Mouse (Mus musculus) CH12.LX (cell line): Measurements from ENCODE around the gene Muc20. TPM values are rescaled to one million over a fixed set of nuclear protein-coding genes. Genes with fewer than 3 reads are reported as not detected.

Experiments
- DNase-seq: peaks from one replicate; pipeline ENCODE4 v3.0.0-alpha.2; 2013; ENCODE audit errors: extremely low read depth
- H3K27ac ChIP-seq: 2 replicates; pipeline ENCODE4 v1.5.1; 2012; ENCODE audit warnings: low read depth, mild to moderate bottlenecking, control low read depth, moderate library complexity; ENCODE audit not compliant: insufficient read depth
- H3K27me3 ChIP-seq: replicated peaks from 2 replicates; pipeline ENCODE3; 2012; ENCODE audit warnings: inconsistent platforms
- H3K36me3 ChIP-seq, 2 experiments: replicated peaks in 1 of 2; 2 replicates each; pipeline versions ENCODE3 to v1.6.1; 2012; ENCODE audit warnings: inconsistent platforms in 1 of 2, low read length in 1 of 2, mild to moderate bottlenecking in 1 of 2, mixed read lengths in 1 of 2, moderate library complexity in 1 of 2; ENCODE audit not compliant: control insufficient read depth in 1 of 2, insufficient read depth in 1 of 2
- H3K4me1 ChIP-seq, 2 experiments: 2 replicates each; pipeline ENCODE4 v1.6.1; 2012; ENCODE audit warnings: inconsistent platforms in 1 of 2, moderate library complexity in 1 of 2; ENCODE audit not compliant: insufficient read depth in 2 of 2, control insufficient read depth in 1 of 2
- H3K4me2 ChIP-seq: 2 replicates; pipeline ENCODE4 v1.6.1; 2012; ENCODE audit warnings: low read depth, mild to moderate bottlenecking, control low read depth; ENCODE audit not compliant: poor library complexity, insufficient read depth, severe bottlenecking
- H3K4me3 ChIP-seq, 3 experiments: fragments of 150-350 bp in 1 of 3; sonication (generic) in 1 of 3; replicated peaks in 1 of 3; 2 replicates each; pipeline versions ENCODE3 to v1.5.1; 2011 to 2012; ENCODE audit warnings: low read depth in 2 of 3, low read length in 2 of 3, mild to moderate bottlenecking in 2 of 3, moderate library complexity in 2 of 3, control low read depth in 1 of 3, improper control_type of control experiment in 1 of 3, inconsistent platforms in 1 of 3, mixed read lengths in 1 of 3; ENCODE audit not compliant: poor library complexity in 1 of 3
- H3K79me2 ChIP-seq: replicated peaks from 2 replicates; pipeline ENCODE4 v1.6.1; 2012; ENCODE audit warnings: mild to moderate bottlenecking, moderate library complexity; ENCODE audit not compliant: control insufficient read depth, poor library complexity, insufficient read depth, severe bottlenecking; ENCODE audit errors: extremely low read depth
- H3K9ac ChIP-seq: 2 replicates; pipeline ENCODE4 v1.6.1; 2012; ENCODE audit warnings: low read depth, mild to moderate bottlenecking, control low read depth, moderate library complexity; ENCODE audit not compliant: insufficient read depth
- H3K9me3 ChIP-seq: replicated peaks from 2 replicates; pipeline ENCODE3; 2012; ENCODE audit warnings: low read length, inconsistent platforms, mixed read lengths
- CHD1 ChIP-seq: IDR thresholded peaks from 2 replicates; pipeline ENCODE4 v1.6.1; 2012; ENCODE audit warnings: low read depth, low read length, improper control_type of control experiment, inconsistent platforms
- CTCF ChIP-seq, 2 experiments: IDR thresholded peaks in 1 of 2; conservative IDR thresholded peaks in 1 of 2; 2 replicates each; pipeline ENCODE4 v1.5.1; 2011 to 2012; ENCODE audit warnings: low read depth in 2 of 2, low read length in 2 of 2, improper control_type of control experiment in 1 of 2, inconsistent platforms in 1 of 2, mild to moderate bottlenecking in 1 of 2, moderate library complexity in 1 of 2
- ELF1 ChIP-seq: IDR thresholded peaks from 2 replicates; pipeline ENCODE4 v1.6.1; 2014; ENCODE audit warnings: low read depth, mild to moderate bottlenecking, inconsistent platforms, low read length, improper control_type of control experiment
- EP300 ChIP-seq: IDR thresholded peaks from 2 replicates; pipeline ENCODE4 v1.6.1; 2011; ENCODE audit warnings: low read length, improper control_type of control experiment
- ETS1 ChIP-seq: conservative IDR thresholded peaks from 2 replicates; pipeline ENCODE4 v1.6.1; 2012; ENCODE audit warnings: low read depth, mild to moderate bottlenecking, inconsistent platforms, low read length, improper control_type of control experiment, moderate library complexity
- IRF4 ChIP-seq: IDR thresholded peaks from 2 replicates; pipeline ENCODE4 v1.6.1; 2014; ENCODE audit warnings: low read depth, mild to moderate bottlenecking, inconsistent platforms, low read length, improper control_type of control experiment
- JUN ChIP-seq: IDR thresholded peaks from 2 replicates; pipeline ENCODE4 v1.6.1; 2011; ENCODE audit warnings: low read depth, mild to moderate bottlenecking, low read length, improper control_type of control experiment, moderate library complexity; ENCODE audit not compliant: insufficient read depth
- JUND ChIP-seq: conservative IDR thresholded peaks from 2 replicates; pipeline ENCODE4 v1.6.1; 2011; ENCODE audit warnings: low read depth, low read length, improper control_type of control experiment
- MAFK ChIP-seq: IDR thresholded peaks from 2 replicates; pipeline ENCODE4 v1.6.1; 2011; ENCODE audit warnings: low read length, improper control_type of control experiment; ENCODE audit not compliant: insufficient replicate concordance
- MAX ChIP-seq: IDR thresholded peaks from 2 replicates; pipeline ENCODE4 v1.6.1; 2011; ENCODE audit warnings: low read length, improper control_type of control experiment
- MEF2A ChIP-seq: IDR thresholded peaks from 2 replicates; pipeline ENCODE4 v1.6.1; 2014; ENCODE audit warnings: low read depth, mild to moderate bottlenecking, inconsistent platforms, low read length, improper control_type of control experiment, borderline replicate concordance
- MXI1 ChIP-seq: IDR thresholded peaks from 2 replicates; pipeline ENCODE4 v1.6.1; 2011; ENCODE audit warnings: mild to moderate bottlenecking, low read depth, low read length, improper control_type of control experiment
- MYC ChIP-seq: IDR thresholded peaks from 2 replicates; pipeline ENCODE4 v1.6.1; 2011; ENCODE audit warnings: low read depth, mild to moderate bottlenecking, improper control_type of control experiment, low read length
- NELFE ChIP-seq: IDR thresholded peaks from 2 replicates; pipeline ENCODE4 v1.6.1; 2011; ENCODE audit warnings: low read depth, low read length, improper control_type of control experiment
- PAX5 ChIP-seq: IDR thresholded peaks from 2 replicates; pipeline ENCODE4 v1.6.1; 2012; ENCODE audit warnings: low read length, inconsistent platforms, mixed read lengths
- SMC3 ChIP-seq: IDR thresholded peaks from 2 replicates; pipeline ENCODE4 v1.6.1; 2011; ENCODE audit warnings: low read depth, low read length, improper control_type of control experiment
- UBTF ChIP-seq: IDR thresholded peaks from 2 replicates; pipeline ENCODE4 v1.6.1; 2012; ENCODE audit warnings: low read depth, mild to moderate bottlenecking, inconsistent platforms, low read length, improper control_type of control experiment, moderate library complexity
- USF2 ChIP-seq: conservative IDR thresholded peaks from 2 replicates; pipeline ENCODE4 v1.6.1; 2011; ENCODE audit warnings: low read depth, low read length, improper control_type of control experiment
- ZKSCAN1 ChIP-seq: IDR thresholded peaks from 2 replicates; pipeline ENCODE4 v1.6.1; 2012; ENCODE audit warnings: low read depth, inconsistent platforms, low read length, improper control_type of control experiment, borderline replicate concordance
- ZNF384 ChIP-seq: IDR thresholded peaks from 2 replicates; pipeline ENCODE4 v1.6.1; 2012; ENCODE audit warnings: low read depth, low read length, improper control_type of control experiment, inconsistent platforms
- dilution Hi-C: fragments of 300-500 bp; cut with MboI; formaldehyde crosslinking; loops from 2 replicates; pipeline ENCODE4 v1.14.3; 2020; ENCODE audit warnings: low sequenced_read_pairs; ENCODE audit not compliant: extremely low pct_unique_long_range_greater_than_20kb, extremely low pct_ligation_motif_present
- in situ Hi-C: fragments of 300-500 bp; cut with MboI; formaldehyde crosslinking; loops from 3 replicates; pipeline ENCODE4 v1.14.3; 2019; ENCODE audit warnings: low sequenced_read_pairs, low pct_ligation_motif_present, low pct_unique_long_range_greater_than_20kb, mixed read lengths
- polyA plus RNA-seq: library from polyadenylated mRNA; unstranded; fragments of >175 nt; gene quantifications from 2 replicates; pipeline ENCODE4 v1.2.1, GENCODE M21; 2012; ENCODE audit warnings: low read depth; ENCODE audit not compliant: insufficient read length
- total RNA-seq, 2 experiments: library from RNA; depleted of rRNA; stranded (reverse); fragments of 300-350 nt in 1 of 2; fragments of >200 nt in 1 of 2; gene quantifications; 2 replicates each; pipeline ENCODE4 v1.2.3; 2012 to 2014

Muc20 gene
- total and polyA plus RNA-seq, 3 experiments = 0.36 to 1.4 (median 0.42) TPM

DNA sequence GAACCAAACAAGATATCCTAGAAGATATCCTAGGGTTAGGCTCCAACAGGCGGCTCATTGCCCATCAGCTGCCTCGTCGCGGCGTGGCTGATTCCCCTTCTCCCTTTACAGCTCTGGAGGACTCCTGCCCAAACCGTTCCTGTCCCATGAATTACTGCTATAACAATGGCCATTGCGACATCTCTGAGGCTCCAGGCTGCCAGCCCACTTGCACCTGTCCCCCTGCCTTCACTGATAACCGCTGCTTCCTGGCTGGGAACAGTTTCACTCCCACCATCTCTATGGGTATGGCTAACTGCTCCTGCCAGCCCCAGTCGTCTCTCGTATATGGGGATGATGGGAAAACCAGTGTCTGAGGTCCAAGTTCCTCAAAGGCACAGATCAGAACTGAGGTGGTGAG lies 20.6 kb downstream of the Muc20 start:
- H3K27me3 ChIP-seq = peaks cover 14% of the 10 kb centered on the region
- H3K27ac ChIP-seq = no peak overlapping the region
- no peak overlapping the region for H3K4me3 ChIP-seq
- no peak overlapping the region for H3K4me2 ChIP-seq
- no peaks in the 10 kb centered on the region for H3K9me3 ChIP-seq
- no peak for TF ChIP-seq JUND
- TF ChIP-seq NELFE = no peak
- no peak for TF ChIP-seq ETS1
- TF ChIP-seq PAX5 = no peak
- no peak for TF ChIP-seq CTCF (conservative IDR thresholded peaks at IDR 0.05 in 1 of 2, IDR thresholded peaks at IDR 0.05 in 1 of 2; ENCODE audit: low read depth in 2 of 2, low read length in 2 of 2)
- no peak for TF ChIP-seq UBTF
- TF ChIP-seq MAFK = no peak
- no peak for TF ChIP-seq MEF2A
- TF ChIP-seq ELF1 = no peak
- no peak for TF ChIP-seq IRF4
- TF ChIP-seq EP300 = no peak
- TF ChIP-seq ZKSCAN1 = no peak
- no peak for TF ChIP-seq MXI1
- peaks cover 0 to 3% of the 10 kb centered on the region in 2 experiments; a peak in 1 of 4 replicates for H3K4me1 ChIP-seq
- no peak for DNase-seq
- no peaks in the 10 kb centered on the region for H3K36me3 ChIP-seq
- in situ Hi-C loops = loop anchor here (5.0 kb wide), 1 partner anchor 49 kb away; no protein-coding TSS in a partner anchor
- no peaks in the 10 kb centered on the region for H3K79me2 ChIP-seq
- dilution Hi-C loops = no loop called here
- H3K9ac ChIP-seq = no peak overlapping the region

DNA sequence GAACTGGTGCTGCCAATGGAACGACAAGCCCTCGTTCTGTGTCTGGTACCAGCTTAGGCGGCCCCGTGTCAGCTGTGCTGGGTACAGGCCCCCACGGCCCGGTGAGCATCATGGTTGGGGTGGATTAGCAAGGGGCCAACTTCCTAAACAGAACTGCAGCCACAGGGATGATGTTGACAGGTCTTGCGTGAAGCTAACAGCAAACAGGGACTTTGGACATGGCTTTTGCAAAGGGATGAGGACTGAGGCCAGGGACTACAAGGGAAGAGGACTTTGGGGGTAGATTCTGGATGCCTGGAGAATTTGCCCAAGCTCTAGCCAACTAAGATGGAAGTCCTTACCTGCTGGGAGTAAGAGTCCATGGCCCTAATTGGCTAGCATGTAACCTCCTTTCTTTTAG lies 30.3 kb downstream of the Muc20 start:
- dilution Hi-C loops (no loop called here), in situ Hi-C loops (no loop called here)
- no peak overlapping the region for H3K4me2 ChIP-seq
- no peak overlapping the region for H3K27ac ChIP-seq
- no peak for DNase-seq
- no peak overlapping the region for H3K4me3 ChIP-seq
- peaks cover 3% of the 10 kb centered on the region for H3K9me3 ChIP-seq
- TF ChIP-seq UBTF = no peak
- no peaks in the 10 kb centered on the region for H3K36me3 ChIP-seq
- peaks cover 6% of the 10 kb centered on the region for H3K27me3 ChIP-seq
- H3K9ac ChIP-seq = no peak overlapping the region
- H3K4me1 ChIP-seq = 0 out of 4 replicates have a peak, but pooled peaks cover 2 to 3% of the 10 kb centered on the region in 2 experiments
- no peaks in the 10 kb centered on the region for H3K79me2 ChIP-seq

DNA sequence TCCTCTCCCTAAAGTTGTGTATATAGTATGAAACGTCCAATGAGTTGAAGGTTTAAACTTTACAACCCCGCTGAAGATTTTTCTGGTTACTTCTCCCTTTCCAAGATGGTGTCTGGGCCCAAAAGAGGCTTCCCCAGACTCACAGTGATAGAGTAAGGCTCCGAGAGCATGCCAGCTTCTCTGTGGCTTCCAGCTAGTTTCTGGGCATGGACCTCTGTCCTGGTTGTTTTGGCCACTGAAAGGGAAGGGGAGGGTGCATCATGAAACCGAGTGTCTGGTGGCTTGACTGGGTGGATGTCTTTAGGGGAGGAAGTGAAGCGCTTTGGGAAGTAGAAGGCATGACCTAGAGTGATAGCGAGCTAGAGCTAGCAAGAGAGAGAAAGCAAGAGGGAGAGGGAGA lies 32.3 kb downstream of the Muc20 start:
- in situ Hi-C loops (loop anchor here (5.0 kb wide), 1 partner anchor 32 kb away; the partner anchor contains the start of gene Muc20), dilution Hi-C loops (no loop called here)
- Histone ChIP-seq H3K4me1 (0 out of 4 replicates have a peak, but pooled peaks cover 2 to 3% of the 10 kb centered on the region in 2 experiments), H3K9ac (no peak overlapping the region), H3K27ac (no peak overlapping the region), H3K9me3 (peaks cover 3% of the 10 kb centered on the region), H3K27me3 (peaks cover 6% of the 10 kb centered on the region), H3K79me2 (no peaks in the 10 kb centered on the region), H3K36me3 (no peaks in the 10 kb centered on the region), H3K4me2 (no peak overlapping the region), H3K4me3 (no peak overlapping the region)
- no peak for TF ChIP-seq MAX
- no peak for TF ChIP-seq MYC
- no peak for TF ChIP-seq IRF4
- no peak for TF ChIP-seq JUN
- TF ChIP-seq USF2 = no peak
- TF ChIP-seq ETS1 = no peak
- no peak for TF ChIP-seq CHD1
- no peak for TF ChIP-seq ZKSCAN1
- no peak for TF ChIP-seq ZNF384
- no peak for TF ChIP-seq SMC3
- no peak for TF ChIP-seq EP300
- no peak for TF ChIP-seq MXI1
- no peak for DNase-seq
